Mouse (Mus musculus) CD4-positive, CD25-positive, alpha-beta regulatory T cell (primary cell): Measurements from ENCODE around the gene Map3k12. TPM values are rescaled to one million over a fixed set of nuclear protein-coding genes. Genes with fewer than 3 reads are reported as not detected.

Source experiments
- polyA plus RNA-seq: library from polyadenylated mRNA; unstranded; fragments of 100-300 nt; shearing (Covaris generic); gene quantifications from one replicate; pipeline ENCODE4 v1.2.1, GENCODE M21; 2017

Gene Map3k12
- polyA plus RNA-seq, result 9.0 TPM

GRCm38 (mm10) chr15:102516728-102517404 lies at the start of gene Map3k12:
TSS of gene Map3k12 (minus strand) at chr15:102517064.

GRCm38 (mm10) chr15:102524892-102525485 lies 8.1 kb upstream of the Map3k12 start, which contains the start of gene Npff:
TSS of gene Npff (minus strand) at chr15:102524942.

GRCm38 (mm10) chr15:102517976-102518858 lies 1.4 kb upstream of the Map3k12 start, which contains the start of gene Tarbp2:
TSS of gene Tarbp2 (plus strand) at chr15:102518192.

GRCm38 (mm10) chr15:102503447-102503846 lies 13.4 kb downstream of the Map3k12 start, which contains the start of gene Gm10337:
TSS of gene Gm10337 (plus strand) at chr15:102503722.

GRCm38 (mm10) chr15:102470183-102470604 lies 46.7 kb downstream of the Map3k12 start, which contains the start of gene Pcbp2:
TSS of gene Pcbp2 (plus strand) at chr15:102470539.

GRCm38 (mm10) chr15:102458904-102459317 lies 58.0 kb downstream of the Map3k12 start, which contains the start of gene Prr13:
TSS of gene Prr13 (plus strand) at chr15:102459028.

Other genes starting within 250 kb of the Map3k12 start
- 0.08 TPM for gene Gm9918, start 246.5 kb downstream of the Map3k12 start, polyA plus RNA-seq
- gene Mfsd5, start 237.6 kb downstream of the Map3k12 start, polyA plus RNA-seq, result 111 TPM
- gene Espl1, start 220.8 kb downstream of the Map3k12 start, polyA plus RNA-seq, result 1.2 TPM
- 400 TPM for gene Pfdn5, start 190.9 kb downstream of the Map3k12 start, polyA plus RNA-seq
- 83.9 TPM for gene Myg1, start 185.4 kb downstream of the Map3k12 start, polyA plus RNA-seq
- gene Aaas, start 166.3 kb downstream of the Map3k12 start, polyA plus RNA-seq, result 54.0 TPM
- not detected for gene Sp7, start 149.9 kb downstream of the Map3k12 start, polyA plus RNA-seq
- 14.1 TPM for gene Sp1, start 110.9 kb downstream of the Map3k12 start, polyA plus RNA-seq
- gene Amhr2, start 71.7 kb downstream of the Map3k12 start, polyA plus RNA-seq, result 0.14 TPM
- 418 TPM for gene Prr13, start 58.0 kb downstream of the Map3k12 start, polyA plus RNA-seq
- gene Pcbp2, start 46.5 kb downstream of the Map3k12 start, polyA plus RNA-seq, result 105 TPM
- gene Gm10337, start 13.3 kb downstream of the Map3k12 start, polyA plus RNA-seq, result not detected
- 59.4 TPM for gene Tarbp2, start 1.1 kb upstream of the Map3k12 start, polyA plus RNA-seq
- 4.3 TPM for gene Npff, start 7.9 kb upstream of the Map3k12 start, polyA plus RNA-seq
- gene Gm28047, start 108.0 kb upstream of the Map3k12 start, polyA plus RNA-seq, result 0.80 TPM
- 40.9 TPM for gene Atf7, start 108.4 kb upstream of the Map3k12 start, polyA plus RNA-seq
- gene Atp5g2, start 155.3 kb upstream of the Map3k12 start, polyA plus RNA-seq, result 21.9 TPM
- gene Calcoco1, start 205.1 kb upstream of the Map3k12 start, polyA plus RNA-seq, result 46.7 TPM